Mouse (Mus musculus) heart, adult 2 months (tissue): ENCODE results near the gene Rpl23a.

Experiments
- CTCF ChIP-seq: fragments of 200-600 bp; IDR thresholded peaks from 2 replicates; pipeline ENCODE4 v1.8.1; 2022; ENCODE audit warnings: antibody characterized with exemption, mild to moderate bottlenecking, moderate library complexity
- POLR2A ChIP-seq: fragments of 200-500 bp; IDR thresholded peaks from 2 replicates; pipeline ENCODE4 v1.6.1; 2011; ENCODE audit warnings: mild to moderate bottlenecking, low read depth, low read length, control low read depth; ENCODE audit not compliant: insufficient read depth

DNA sequence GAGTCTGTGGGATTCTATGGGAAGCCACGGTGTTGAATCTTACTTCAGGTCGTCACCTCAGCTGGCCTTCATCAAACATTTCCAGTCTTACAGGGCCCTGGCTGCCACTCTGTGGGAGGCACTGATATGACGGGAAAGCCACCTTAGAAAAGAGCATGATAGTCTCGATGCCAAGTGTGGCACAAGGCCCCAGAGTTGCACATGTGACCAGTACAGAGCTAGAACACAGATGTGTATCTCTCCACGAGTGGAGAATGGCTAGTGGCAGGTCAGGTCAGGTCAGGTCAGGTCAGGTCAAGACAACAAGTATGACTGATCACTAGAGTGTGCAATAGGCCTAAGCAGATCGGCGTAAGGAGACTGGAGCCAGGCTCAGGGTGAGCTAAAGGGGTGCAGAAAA is 27.2 kb upstream of the Rpl23a start:
- no peak for TF ChIP-seq CTCF
- TF ChIP-seq POLR2A, result no peak
